Mouse (Mus musculus): ENCODE measurements around the gene Zic1.

Gene Zic1

DNA sequence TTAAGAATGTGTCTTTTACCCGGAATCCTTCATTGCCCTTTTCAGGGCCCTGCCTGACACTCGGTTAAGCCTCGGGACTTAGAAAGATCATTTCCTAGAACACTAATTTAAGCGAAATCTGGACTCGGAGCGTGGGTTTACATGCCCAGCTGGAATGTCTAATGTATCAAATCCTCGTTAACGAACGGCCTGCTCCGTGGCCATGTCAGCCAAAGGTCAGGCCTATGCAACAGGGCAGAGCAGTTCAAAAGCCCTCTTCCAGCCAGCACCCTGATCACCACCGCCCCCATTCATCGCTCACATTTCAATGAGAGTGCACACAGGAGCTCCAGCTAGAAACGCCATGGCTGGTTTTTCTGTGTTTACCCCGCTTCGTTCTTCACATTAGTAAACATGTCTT is 12.8 kb downstream of the Zic1 start:
- no peak for DNase-seq (ENCODE audit: low spot score)

DNA sequence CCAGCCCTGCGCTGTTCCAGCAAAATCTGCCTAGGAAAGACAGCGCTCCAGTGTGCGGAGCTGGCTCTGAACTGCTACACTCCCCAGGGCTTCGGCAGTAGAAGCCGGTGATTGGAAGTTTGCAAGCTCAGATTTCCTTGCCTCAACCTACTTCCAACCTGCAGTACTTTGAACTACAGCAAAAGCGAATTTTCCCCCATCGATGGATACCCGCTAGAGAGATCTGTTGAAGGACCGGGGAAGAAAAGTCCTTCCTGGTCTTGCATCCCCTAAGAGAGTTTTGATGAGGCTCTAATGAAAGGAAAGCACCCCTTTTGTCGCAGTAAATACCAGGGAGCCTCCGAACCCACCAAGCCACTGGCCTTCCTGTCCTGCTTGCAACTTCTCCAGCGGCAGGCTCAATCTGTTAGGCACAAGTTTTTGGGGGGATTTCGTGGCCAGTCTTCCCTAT is 13.6 kb downstream of the Zic1 start:
- DNase-seq (ENCODE audit: low spot score): no peak

GRCm38 (mm10) chr9:91351361-91351760 is 14.2 kb downstream of the Zic1 start:
- DNase-seq (ENCODE audit: low spot score): no peak

- no peak for DNase-seq (ENCODE audit: low spot score)
These were observed 14.7 kb downstream of the Zic1 start for GRCm38 (mm10) chr9:91350861-91351291.

- DNase-seq (ENCODE audit: low spot score): no peak
These were observed 15.3 kb downstream of the Zic1 start for GRCm38 (mm10) chr9:91350211-91350791.

GRCm38 (mm10) chr9:91348746-91349145 is 16.9 kb downstream of the Zic1 start:
- DNase-seq (ENCODE audit: low spot score): no peak

DNA sequence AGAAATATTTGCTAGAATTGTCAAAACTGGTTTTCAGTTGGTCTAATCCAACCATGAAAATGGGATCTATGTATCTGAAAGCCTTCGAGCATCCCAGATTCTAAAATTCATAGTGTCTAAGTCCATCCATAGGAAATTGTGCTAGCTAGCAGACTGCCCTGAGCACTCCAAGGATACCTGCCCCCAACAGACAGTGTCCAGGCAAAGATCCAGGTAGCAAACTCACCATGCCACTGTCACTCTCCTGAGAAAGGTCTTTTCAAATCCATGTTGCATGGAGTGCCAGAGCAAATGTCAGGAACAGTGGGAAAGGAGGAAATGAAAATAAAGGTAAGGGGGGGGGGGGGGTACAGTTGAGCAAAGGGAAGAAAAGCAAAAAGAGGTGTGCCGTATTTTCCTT is 18.0 kb downstream of the Zic1 start:
- DNase-seq (ENCODE audit: low spot score): no peak

All from lung, postnatal 25 days (tissue).